Mouse (Mus musculus) MEL (cell line): ENCODE data around the gene Ercc6l. TPM values are rescaled to one million over a fixed set of nuclear protein-coding genes. Genes with fewer than 3 reads are reported as not detected.

ENCODE experiments used
- DNase-seq: peaks from one replicate; pipeline ENCODE4 v3.0.0; 2011; ENCODE audit warnings: low read depth, low spot score
- H3K27ac ChIP-seq: 2 replicates; pipeline ENCODE4 v1.5.1; 2012; ENCODE audit warnings: low read depth, mild to moderate bottlenecking, control low read depth, low read length, moderate library complexity; ENCODE audit not compliant: control insufficient read depth
- H3K27me3 ChIP-seq, 2 experiments: fragments of 150-350 bp in 1 of 2; sonication (generic) in 1 of 2; 2 replicates each; pipeline ENCODE4 v1.6.1; 2012; ENCODE audit warnings: low read length in 2 of 2, mild to moderate bottlenecking in 2 of 2, improper control_type of control experiment in 1 of 2, moderate library complexity in 1 of 2; ENCODE audit not compliant: insufficient read depth in 2 of 2, control insufficient read depth in 1 of 2
- H3K36me3 ChIP-seq, 2 experiments: 2 replicates each; pipeline ENCODE4 v1.6.1; 2012 to 2014; ENCODE audit warnings: low read length in 2 of 2, improper control_type of control experiment in 1 of 2, inconsistent platforms in 1 of 2, mild to moderate bottlenecking in 1 of 2; ENCODE audit not compliant: insufficient read depth in 2 of 2, control insufficient read depth in 1 of 2
- H3K4me1 ChIP-seq, 2 experiments: fragments of 150-350 bp in 1 of 2; sonication (generic) in 1 of 2; 2 replicates each; pipeline ENCODE4 v1.6.1; 2012; ENCODE audit warnings: low read length in 2 of 2, improper control_type of control experiment in 1 of 2, mild to moderate bottlenecking in 1 of 2; ENCODE audit not compliant: insufficient read depth in 2 of 2, control insufficient read depth in 1 of 2
- H3K4me3 ChIP-seq, 2 experiments: fragments of 150-350 bp in 1 of 2; sonication (generic) in 1 of 2; 2 replicates each; pipeline ENCODE4 v1.5.1; 2012; ENCODE audit warnings: low read depth in 2 of 2, low read length in 2 of 2, mild to moderate bottlenecking in 2 of 2, moderate library complexity in 2 of 2, control low read depth in 1 of 2, improper control_type of control experiment in 1 of 2; ENCODE audit not compliant: control insufficient read depth in 1 of 2, insufficient read depth in 1 of 2
- H3K79me2 ChIP-seq: 2 replicates; pipeline ENCODE4 v1.6.1; 2012; ENCODE audit warnings: mild to moderate bottlenecking, low read length, moderate library complexity; ENCODE audit not compliant: control insufficient read depth, poor library complexity, insufficient read depth
- H3K9ac ChIP-seq: 2 replicates; pipeline ENCODE4 v1.6.1; 2012; ENCODE audit warnings: low read depth, mild to moderate bottlenecking, control low read depth, low read length, moderate library complexity; ENCODE audit not compliant: control insufficient read depth, poor library complexity, severe bottlenecking
- H3K9me3 ChIP-seq: fragments of 150-350 bp; sonication (generic); replicated peaks from 2 replicates; pipeline ENCODE4 v1.6.1; 2012; ENCODE audit warnings: mild to moderate bottlenecking, low read length, improper control_type of control experiment, moderate library complexity; ENCODE audit not compliant: insufficient read depth
- BHLHE40 ChIP-seq: IDR thresholded peaks from 2 replicates; pipeline ENCODE4 v1.6.1; 2012; ENCODE audit warnings: low read depth, mild to moderate bottlenecking, inconsistent platforms, low read length, improper control_type of control experiment, borderline replicate concordance
- CHD2 ChIP-seq: IDR thresholded peaks from 2 replicates; pipeline ENCODE4 v1.6.1; 2011; ENCODE audit warnings: low read length, improper control_type of control experiment
- CTCF ChIP-seq, 3 experiments: IDR thresholded peaks in 2 of 3; conservative IDR thresholded peaks in 1 of 3; 2 replicates each; pipeline ENCODE4 v1.5.1; 2011 to 2012; ENCODE audit warnings: low read length in 3 of 3, low read depth in 2 of 3, mild to moderate bottlenecking in 2 of 3, improper control_type of control experiment in 1 of 3, inconsistent platforms in 1 of 3, mixed read lengths in 1 of 3, moderate library complexity in 1 of 3; ENCODE audit not compliant: control insufficient read depth in 1 of 3, insufficient read depth in 1 of 3, poor library complexity in 1 of 3, severe bottlenecking in 1 of 3
- EP300 ChIP-seq, 2 experiments: IDR thresholded peaks; 2 replicates each; pipeline ENCODE4 v1.6.1; 2011; ENCODE audit warnings: improper control_type of control experiment in 2 of 2, low read length in 2 of 2, low read depth in 1 of 2, mild to moderate bottlenecking in 1 of 2
- ETS1 ChIP-seq: IDR thresholded peaks from 2 replicates; pipeline ENCODE4 v1.6.1; 2012; ENCODE audit warnings: low read depth, mild to moderate bottlenecking, inconsistent platforms, low read length, improper control_type of control experiment, moderate library complexity
- GABPA ChIP-seq: IDR thresholded peaks from 2 replicates; pipeline ENCODE4 v1.6.1; 2012; ENCODE audit warnings: low read depth, mild to moderate bottlenecking, inconsistent platforms, low read length, improper control_type of control experiment, moderate library complexity
- GATA1 ChIP-seq: IDR thresholded peaks from 2 replicates; pipeline ENCODE4 v1.6.1; 2011; ENCODE audit warnings: low read depth, low read length, improper control_type of control experiment
- HCFC1 ChIP-seq: IDR thresholded peaks from 2 replicates; pipeline ENCODE4 v1.6.1; 2012; ENCODE audit warnings: low read depth, mild to moderate bottlenecking, inconsistent platforms, low read length, improper control_type of control experiment, moderate library complexity
- JUND ChIP-seq: IDR thresholded peaks from 2 replicates; pipeline ENCODE4 v1.6.1; 2011; ENCODE audit warnings: low read depth, mild to moderate bottlenecking, improper control_type of control experiment, low read length
- KAT2A ChIP-seq: conservative IDR thresholded peaks from 2 replicates; pipeline ENCODE4 v1.6.1; 2012; ENCODE audit warnings: low read depth, low read length, improper control_type of control experiment, inconsistent platforms
- MEF2A ChIP-seq: IDR thresholded peaks from 2 replicates; pipeline ENCODE4 v1.6.1; 2014; ENCODE audit warnings: low read depth, mild to moderate bottlenecking, inconsistent platforms, low read length, improper control_type of control experiment; ENCODE audit not compliant: poor library complexity, insufficient replicate concordance, severe bottlenecking; ENCODE audit errors: extremely low read depth
- RCOR1 ChIP-seq: IDR thresholded peaks from 2 replicates; pipeline ENCODE4 v1.6.1; 2012; ENCODE audit warnings: low read depth, mild to moderate bottlenecking, inconsistent platforms, low read length, improper control_type of control experiment
- SMC3 ChIP-seq: IDR thresholded peaks from 2 replicates; pipeline ENCODE4 v1.6.1; 2011; ENCODE audit warnings: low read depth, low read length, improper control_type of control experiment
- TAL1 ChIP-seq: IDR thresholded peaks from 2 replicates; pipeline ENCODE4 v1.6.1; 2012; ENCODE audit warnings: mild to moderate bottlenecking, inconsistent platforms, low read length, moderate library complexity, mixed read lengths
- TCF12 ChIP-seq: IDR thresholded peaks from 2 replicates; pipeline ENCODE4 v1.6.1; 2014; ENCODE audit warnings: low read depth, mild to moderate bottlenecking, inconsistent platforms, low read length, improper control_type of control experiment, moderate library complexity
- USF1 ChIP-seq: IDR thresholded peaks from 2 replicates; pipeline ENCODE4 v1.6.1; 2014; ENCODE audit warnings: low read depth, mild to moderate bottlenecking, inconsistent platforms, low read length, improper control_type of control experiment, moderate library complexity
- USF2 ChIP-seq, 2 experiments: IDR thresholded peaks; 2 replicates each; pipeline ENCODE4 v1.6.1; 2011 to 2012; ENCODE audit warnings: improper control_type of control experiment in 2 of 2, low read length in 2 of 2, borderline replicate concordance in 1 of 2, inconsistent platforms in 1 of 2, low read depth in 1 of 2, mild to moderate bottlenecking in 1 of 2; ENCODE audit not compliant: insufficient read depth in 1 of 2
- ZKSCAN1 ChIP-seq: IDR thresholded peaks from 2 replicates; pipeline ENCODE4 v1.6.1; 2012; ENCODE audit warnings: low read depth, mild to moderate bottlenecking, inconsistent platforms, low read length, improper control_type of control experiment, moderate library complexity
- ZMIZ1 ChIP-seq: IDR thresholded peaks from 2 replicates; pipeline ENCODE4 v1.6.1; 2012; ENCODE audit warnings: low read depth, mild to moderate bottlenecking, inconsistent platforms, low read length, improper control_type of control experiment, moderate library complexity
- ZNF384 ChIP-seq: IDR thresholded peaks from 2 replicates; pipeline ENCODE4 v1.6.1; 2012; ENCODE audit warnings: low read depth, mild to moderate bottlenecking, inconsistent platforms, low read length, improper control_type of control experiment
- polyA plus RNA-seq, 2 experiments: library from polyadenylated mRNA; stranded (reverse) in 1 of 2; unstranded in 1 of 2; fragments of >175 nt in 1 of 2; fragments of >200 nt in 1 of 2; gene quantifications; 2 replicates each; pipeline versions ENCODE4 v1.2.1 to v1.2.4; 2012; ENCODE audit warnings: low replicate concordance in 2 of 2, low read depth in 1 of 2; ENCODE audit not compliant: insufficient read length in 2 of 2, insufficient read depth in 1 of 2, missing spikeins in 1 of 2
- total RNA-seq: library from RNA; depleted of rRNA; stranded (reverse); fragments of 300-350 nt; gene quantifications from 2 replicates; pipeline ENCODE4 v1.2.3, GENCODE M21; 2012

Gene Ercc6l
- total and polyA plus RNA-seq, 3 experiments, result 12.5 to 27.3 (median 14.1) TPM

DNA sequence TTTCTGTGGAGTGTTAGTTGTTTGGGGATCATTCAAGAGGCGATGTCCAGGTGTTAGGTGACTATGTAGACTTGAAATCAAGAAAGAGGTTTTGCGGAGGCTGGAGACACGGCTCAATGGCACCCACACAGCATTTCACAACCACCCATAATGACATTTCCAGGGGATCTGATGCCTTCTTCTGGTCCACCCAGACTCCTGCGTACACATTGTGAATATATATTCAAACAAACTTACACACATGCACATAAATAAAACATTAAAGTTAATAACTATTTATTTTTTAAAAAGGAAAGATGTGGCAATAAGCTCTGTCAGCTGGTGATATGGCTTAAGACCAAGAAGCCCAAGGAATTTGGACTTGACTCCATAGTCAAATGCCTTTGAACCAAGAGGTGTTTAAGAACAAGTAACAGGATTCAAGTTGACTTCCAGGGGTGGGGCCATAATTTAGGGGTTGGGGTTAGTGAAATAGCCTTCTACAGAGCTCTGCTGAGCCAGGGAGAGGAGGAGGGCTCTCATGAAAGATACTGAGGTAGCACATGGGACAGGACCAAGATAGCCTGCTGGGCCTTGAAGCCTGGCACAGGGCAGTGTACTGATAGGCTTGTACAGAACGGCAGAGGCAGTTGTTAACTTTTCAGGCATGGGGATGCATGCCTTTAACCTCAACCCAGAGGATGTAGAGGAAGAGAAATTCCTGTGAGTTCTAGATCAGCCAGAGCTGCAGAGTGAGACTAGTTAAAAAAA, 18.8 kb upstream of the Ercc6l start:
- Histone ChIP-seq H3K9ac (no peak overlapping the region), H3K9me3 (no peaks in the 10 kb centered on the region), H3K36me3 (peaks cover 0 to 6% of the 10 kb centered on the region in 2 experiments; a peak in 2 of 4 replicates), H3K27me3 (no peaks in the 10 kb centered on the region), H3K27ac (no peak overlapping the region), H3K79me2 (no peaks in the 10 kb centered on the region), H3K4me3 (no peak overlapping the region), H3K4me1 (peaks cover 3 to 4% of the 10 kb centered on the region in 2 experiments; a peak in 3 of 4 replicates)
- TF ChIP-seq MEF2A (no peak), GABPA (no peak), HCFC1 (no peak), EP300 (IDR thresholded peaks at IDR 0.05; ENCODE audit: low read depth in 1 of 2, low read length in 2 of 2) (no peak), ZKSCAN1 (no peak), SMC3 (no peak)
- no peak for DNase-seq

DNA sequence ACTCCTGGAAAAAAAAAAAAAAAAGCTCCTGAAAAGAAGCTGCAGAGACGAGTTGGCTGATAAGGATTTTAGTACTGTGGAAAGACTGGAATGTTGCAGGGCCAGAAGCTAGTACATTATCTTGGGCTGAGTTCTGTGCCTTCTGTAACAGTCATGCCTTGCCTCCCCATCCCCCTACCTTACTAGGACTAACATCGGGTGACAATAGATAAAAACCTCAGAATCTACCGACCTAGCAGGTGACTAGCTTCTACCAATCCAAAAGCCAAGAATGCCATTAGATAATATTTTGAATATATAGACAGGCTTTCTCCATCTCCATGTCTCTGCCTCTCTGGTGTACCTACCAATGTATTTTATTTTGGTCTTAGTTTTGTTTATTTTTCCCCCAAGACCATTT, 14.0 kb upstream of the Ercc6l start:
- Histone ChIP-seq H3K27ac (no peak overlapping the region; the same call in 1 of the 2 replicates), H3K36me3 (peaks cover 0 to 9% of the 10 kb centered on the region in 2 experiments; a peak in 2 of 4 replicates), H3K9me3 (no peaks in the 10 kb centered on the region), H3K27me3 (no peaks in the 10 kb centered on the region), H3K9ac (no peak overlapping the region), H3K4me3 (peak overlapping the region in 1 of 2 experiments; percentile 27; a peak in 1 of 4 replicates), H3K4me1 (peaks cover 8% of the 10 kb centered on the region in 2 experiments), H3K79me2 (no peaks in the 10 kb centered on the region)
- peak; percentile 63 for DNase-seq
- TF ChIP-seq JUND (no peak), CHD2 (peak; percentile 46; the same call in 1 of the 2 replicates), KAT2A (no peak), TAL1 (peak; percentile 30), GATA1 (peak; percentile 74), ETS1 (peak; percentile 27; the same call in 1 of the 2 replicates), CTCF (IDR thresholded peaks at IDR 0.05 in 2 of 3, conservative IDR thresholded peaks at IDR 0.05 in 1 of 3; ENCODE audit: control insufficient read depth in 1 of 3, insufficient read depth in 1 of 3, low read depth in 2 of 3, low read length in 3 of 3, poor library complexity in 1 of 3, severe bottlenecking in 1 of 3) (no peak), USF1 (peak; percentile 80), MEF2A (no peak), ZNF384 (peak; percentile 44; the same call in 1 of the 2 replicates), TCF12 (peak; percentile 70), BHLHE40 (peak; percentile 55; the same call in 1 of the 2 replicates), EP300 (IDR thresholded peaks at IDR 0.05; ENCODE audit: low read depth in 1 of 2, low read length in 2 of 2) (peak; percentile 59 to 65), USF2 (IDR thresholded peaks at IDR 0.05; ENCODE audit: borderline replicate concordance in 1 of 2, insufficient read depth in 1 of 2, low read depth in 1 of 2, low read length in 2 of 2) (0 out of 4 replicates have a peak, but pooled peaks of 1 of the 2 experiments have one; percentile 18), RCOR1 (0 out of 2 replicates have a peak, but pooled peaks have one; percentile 8), ZMIZ1 (no peak)
- TF ChIP-seq, all 39 proteins: peak for 11
